Mouse (Mus musculus) Muller cell, postnatal 12 days (primary cell): ENCODE data around the gene Rab38.

Experiments used
- DNase-seq: peaks from one replicate; pipeline ENCODE4 v3.0.0-alpha.2; 2015; ENCODE audit errors: inconsistent ontology term

Gene Rab38

DNA sequence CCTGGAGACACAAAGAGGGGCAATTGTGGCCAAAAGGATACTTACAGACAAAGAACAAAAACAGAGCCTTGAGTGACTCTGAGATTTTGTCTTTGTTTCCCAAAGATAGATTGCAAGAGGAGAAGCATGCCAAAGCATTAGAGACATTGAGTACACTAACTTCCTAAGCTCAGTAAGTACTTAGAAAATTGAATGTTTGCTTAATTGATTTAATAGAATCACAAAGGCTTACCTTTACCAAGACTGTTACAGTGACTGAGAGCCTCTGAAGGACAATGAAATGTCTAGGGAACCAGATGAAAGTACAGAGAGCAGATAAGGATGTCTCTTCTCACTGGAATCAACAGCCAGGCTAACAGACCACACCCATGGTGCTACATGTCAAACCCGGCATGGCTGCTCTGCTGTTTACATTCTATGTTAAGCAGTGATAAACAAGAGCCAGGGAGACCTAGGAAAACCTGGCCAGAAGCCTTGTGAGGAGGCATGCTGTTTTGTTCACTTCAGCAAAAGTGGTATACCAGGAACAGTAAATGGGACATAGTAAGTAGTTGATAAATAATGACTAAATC, 97.1 kb downstream of the Rab38 start:
- no peak for DNase-seq

DNA sequence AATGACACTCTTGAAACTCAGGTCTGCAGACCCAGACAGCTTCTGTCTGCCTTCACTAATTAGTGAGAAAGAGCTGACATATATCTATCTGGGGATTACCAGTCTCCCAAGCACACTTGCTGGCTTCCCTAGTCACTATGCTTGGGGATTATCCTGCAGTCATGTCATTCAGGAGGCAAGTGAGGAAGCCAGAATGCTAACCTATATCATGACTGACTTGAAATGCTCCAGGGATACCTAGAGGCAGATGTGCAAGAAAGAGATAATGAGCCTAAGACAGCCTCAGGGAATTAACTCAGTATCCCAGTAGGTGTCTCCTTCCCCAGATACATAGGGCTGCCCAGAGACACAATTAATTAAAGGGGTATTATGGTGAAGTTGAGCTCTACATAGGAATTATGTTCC, 106.1 kb downstream of the Rab38 start:
- no peak for DNase-seq

DNA sequence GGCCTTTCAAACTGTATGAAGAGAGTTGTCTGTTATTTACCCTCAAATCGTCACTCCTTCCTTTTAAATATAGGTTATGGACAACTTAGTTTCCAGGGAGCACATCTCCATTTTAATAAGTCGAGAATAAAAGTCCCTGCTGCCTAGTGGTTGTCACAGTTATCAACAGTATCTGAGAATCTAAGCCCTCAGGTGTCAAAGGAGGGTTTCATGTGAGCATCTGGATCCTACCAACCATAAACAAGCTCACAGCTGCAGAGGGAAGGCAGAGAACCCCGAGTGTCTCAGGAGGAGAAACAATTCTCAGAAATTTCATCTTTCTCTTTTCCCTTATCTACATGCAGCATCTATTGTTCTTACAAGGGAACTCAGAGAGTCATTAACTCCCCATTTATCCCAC, 106.7 kb downstream of the Rab38 start:
- no peak for DNase-seq
